Comparison of ENCODE assay signal across 9 mouse cellular contexts in the genomic region with DNA sequence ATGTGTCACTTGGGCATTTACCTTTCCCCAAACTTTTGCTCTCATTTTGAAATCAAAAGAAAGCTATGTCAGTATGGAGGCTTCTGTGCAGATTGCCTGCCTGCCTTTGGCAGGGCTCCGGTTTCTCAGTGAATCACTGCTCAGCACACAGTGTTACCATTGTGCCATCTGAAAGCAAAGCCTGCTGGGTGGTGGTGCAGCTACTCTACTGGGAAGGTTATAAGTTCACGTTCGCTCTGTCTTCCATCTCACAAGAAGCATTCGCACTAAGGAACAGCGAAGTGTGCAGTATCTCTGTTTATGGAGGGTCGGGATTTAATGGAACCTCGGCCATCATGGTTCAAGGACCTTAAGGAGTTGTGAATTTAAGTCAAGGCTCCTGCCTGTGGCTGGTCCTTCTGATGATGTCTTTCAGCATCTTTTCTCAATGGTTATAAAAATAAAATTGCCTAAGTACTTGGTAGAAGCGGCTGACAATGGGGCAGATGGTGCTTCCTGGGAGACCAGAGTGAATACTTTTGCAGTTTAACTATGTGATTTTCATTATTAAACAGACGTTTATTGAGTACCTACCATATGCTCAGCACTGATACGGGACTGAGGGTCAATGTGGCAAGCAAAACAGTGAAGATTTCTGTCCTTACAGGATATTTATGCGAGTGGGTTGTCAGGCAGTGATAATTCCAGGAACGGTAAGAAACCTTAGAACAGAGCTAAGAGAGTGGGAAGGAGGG.
DNase-seq lines count a peak whose midpoint lies in the region; ATAC-seq and TF ChIP-seq lines count a peak whose summit lies in the region.
"Had no signal": no experiment of that assay in that cellular context is flagged by ENCODE, and none has a peak within 500 bp of the region (broad histone marks: within the 10 kb centered on the region; RNA-seq: fewer than 3 reads in every experiment).

No protein-coding gene starts in this region.

- no peak for DNase-seq in embryonic facial prominence, embryonic 10.5 days (ENCODE audit: low spot score)
- peak; percentile 77 for DNase-seq in forebrain, postnatal 0 days
- DNase-seq in layer of hippocampus, postnatal 36 days, result peak; percentile 71 to 77
- no peak for DNase-seq in lung, postnatal 0 days (ENCODE audit: low spot score)
- DNase-seq in liver, result no peak
- DNase-seq in adrenal gland, postnatal 14 days, result no peak

- 0 out of 2 replicates have a peak, but pooled peaks have one; percentile 35 for ATAC-seq in embryonic facial prominence, embryonic 12.5 days (ENCODE audit: insufficient number of reproducible peaks, insufficient read depth, low FRiP score, low TSS enrichment)
- peak; percentile 90 for ATAC-seq in forebrain, postnatal 0 days
- no peak for ATAC-seq in lung, postnatal 0 days

- no peak for TF ChIP-seq CTCF in forebrain, postnatal 0 days (IDR thresholded peaks at IDR 0.05; ENCODE audit: low read depth)
- TF ChIP-seq CTCF in olfactory bulb, adult 2 months (IDR thresholded peaks at IDR 0.05; ENCODE audit: insufficient read depth, low read depth, low read length), result no peak
- no peak for TF ChIP-seq CTCF in lung, postnatal 0 days (IDR thresholded peaks at IDR 0.05)

- no peak for TF ChIP-seq EP300 in lung, postnatal 0 days (IDR thresholded peaks at IDR 0.05)

- H3K4me3 ChIP-seq in embryonic facial prominence, embryonic 12.5 days, result no peak overlapping the region
- no peak overlapping the region for H3K4me3 ChIP-seq in embryonic facial prominence, embryonic 10.5 days
- H3K4me3 ChIP-seq in forebrain, postnatal 0 days (ENCODE audit: low read depth, low read length), result no peak overlapping the region
- H3K4me3 ChIP-seq in olfactory bulb, adult 2 months (ENCODE audit: insufficient read depth, low read depth, low read length), result no peak overlapping the region
- no peak overlapping the region for H3K4me3 ChIP-seq in lung, postnatal 0 days (ENCODE audit: low read depth, low read length)
- H3K4me3 ChIP-seq: erythroblast, embryonic 14.5 days had no signal

- 65% methylated on average over 12 of the region's 12 CpGs for WGBS in embryonic facial prominence, embryonic 12.5 days
- 74% methylated on average over 12 of the region's 12 CpGs for WGBS in embryonic facial prominence, embryonic 10.5 days
- WGBS in forebrain, postnatal 0 days, result 34% methylated on average over 12 of the region's 12 CpGs
- WGBS in olfactory bulb, adult 2 months, result 57% methylated on average over 12 of the region's 12 CpGs
- WGBS in lung, postnatal 0 days, result 71% methylated on average over 12 of the region's 12 CpGs

- no peak overlapping the region for H3K9ac ChIP-seq in embryonic facial prominence, embryonic 12.5 days
- H3K9ac ChIP-seq in forebrain, postnatal 0 days, result no peak overlapping the region
- no peak overlapping the region for H3K9ac ChIP-seq in lung, postnatal 0 days (replicated peaks; ENCODE audit: low read depth)

- no peak for TF ChIP-seq POLR2A in olfactory bulb, adult 2 months (IDR thresholded peaks at IDR 0.05; ENCODE audit: insufficient read depth, low read depth, low read length)

- H3K9me3 ChIP-seq in embryonic facial prominence, embryonic 12.5 days, result no peaks in the 10 kb centered on the region
- no peaks in the 10 kb centered on the region for H3K9me3 ChIP-seq in embryonic facial prominence, embryonic 10.5 days
- no peaks in the 10 kb centered on the region for H3K9me3 ChIP-seq in forebrain, postnatal 0 days (ENCODE audit: low read length)
- H3K9me3 ChIP-seq in lung, postnatal 0 days (ENCODE audit: low read length), result no peaks in the 10 kb centered on the region

- H3K4me1 ChIP-seq in embryonic facial prominence, embryonic 12.5 days, result peaks cover 4% of the 10 kb centered on the region; the same call in 1 of the 2 replicates
- peaks cover 5% of the 10 kb centered on the region; the same call in 1 of the 2 replicates for H3K4me1 ChIP-seq in embryonic facial prominence, embryonic 10.5 days
- peaks cover 20% of the 10 kb centered on the region for H3K4me1 ChIP-seq in forebrain, postnatal 0 days (ENCODE audit: insufficient read depth)
- no peaks in the 10 kb centered on the region for H3K4me1 ChIP-seq in olfactory bulb, adult 2 months (ENCODE audit: control insufficient read depth, insufficient read depth, low read length)
- no peaks in the 10 kb centered on the region for H3K4me1 ChIP-seq in lung, postnatal 0 days (ENCODE audit: insufficient read depth, low read depth, low read length)

- no peaks in the 10 kb centered on the region for H3K36me3 ChIP-seq in embryonic facial prominence, embryonic 12.5 days
- no peaks in the 10 kb centered on the region for H3K36me3 ChIP-seq in embryonic facial prominence, embryonic 10.5 days (replicated peaks)
- no peaks in the 10 kb centered on the region for H3K36me3 ChIP-seq in forebrain, postnatal 0 days (ENCODE audit: insufficient read depth)
- no peaks in the 10 kb centered on the region for H3K36me3 ChIP-seq in lung, postnatal 0 days (ENCODE audit: insufficient read depth, low read length)

- H3K27ac ChIP-seq in embryonic facial prominence, embryonic 12.5 days, result 0 out of 2 replicates have a peak overlapping the region, but pooled peaks have one; percentile 23
- H3K27ac ChIP-seq in embryonic facial prominence, embryonic 10.5 days (replicated peaks), result no peak overlapping the region
- peak overlapping the region; percentile 71 for H3K27ac ChIP-seq in forebrain, postnatal 0 days (ENCODE audit: low read depth, low read length)
- peak overlapping the region; percentile 25; the same call in 1 of the 2 replicates for H3K27ac ChIP-seq in olfactory bulb, adult 2 months (ENCODE audit: insufficient read depth, low read depth, low read length)
- no peak overlapping the region for H3K27ac ChIP-seq in lung, postnatal 0 days (ENCODE audit: low read length)

- no peak overlapping the region for H3K4me2 ChIP-seq in embryonic facial prominence, embryonic 12.5 days (replicated peaks)
- no peak overlapping the region for H3K4me2 ChIP-seq in forebrain, postnatal 0 days (ENCODE audit: low read depth)
- no peak overlapping the region for H3K4me2 ChIP-seq in lung, postnatal 0 days (replicated peaks; ENCODE audit: low read depth, low read length)

- H3K27me3 ChIP-seq in embryonic facial prominence, embryonic 12.5 days, result no peaks in the 10 kb centered on the region
- H3K27me3 ChIP-seq in embryonic facial prominence, embryonic 10.5 days (replicated peaks; ENCODE audit: low read depth, poor library complexity, severe bottlenecking), result no peaks in the 10 kb centered on the region
- H3K27me3 ChIP-seq in forebrain, postnatal 0 days (ENCODE audit: insufficient read depth, low read length), result no peaks in the 10 kb centered on the region
- no peaks in the 10 kb centered on the region for H3K27me3 ChIP-seq in lung, postnatal 0 days (replicated peaks; ENCODE audit: insufficient read depth, low read length)

Comparison
In these comparisons a context has a peak if more than half of its experiments do, and no peak if none do; other contexts are left out.
1. H3K27ac ChIP-seq: peak in embryonic facial prominence, embryonic 12.5 days (single experiment), forebrain, postnatal 0 days (single experiment) and olfactory bulb, adult 2 months (single experiment); none in embryonic facial prominence, embryonic 10.5 days (single experiment) and lung, postnatal 0 days (single experiment).
2. DNase-seq: peak in forebrain, postnatal 0 days (single experiment) and layer of hippocampus, postnatal 36 days (2 of 2); none in embryonic facial prominence, embryonic 10.5 days (single experiment), lung, postnatal 0 days (single experiment), liver (single experiment) and adrenal gland, postnatal 14 days (single experiment).